Mouse (Mus musculus) retina, postnatal 7 days (tissue): ENCODE results near the gene Rbm33.

Source experiments
- DNase-seq: peaks from one replicate; pipeline ENCODE4 v3.0.0-alpha.2; 2012; ENCODE audit warnings: low read depth, low spot score

Gene Rbm33

DNA sequence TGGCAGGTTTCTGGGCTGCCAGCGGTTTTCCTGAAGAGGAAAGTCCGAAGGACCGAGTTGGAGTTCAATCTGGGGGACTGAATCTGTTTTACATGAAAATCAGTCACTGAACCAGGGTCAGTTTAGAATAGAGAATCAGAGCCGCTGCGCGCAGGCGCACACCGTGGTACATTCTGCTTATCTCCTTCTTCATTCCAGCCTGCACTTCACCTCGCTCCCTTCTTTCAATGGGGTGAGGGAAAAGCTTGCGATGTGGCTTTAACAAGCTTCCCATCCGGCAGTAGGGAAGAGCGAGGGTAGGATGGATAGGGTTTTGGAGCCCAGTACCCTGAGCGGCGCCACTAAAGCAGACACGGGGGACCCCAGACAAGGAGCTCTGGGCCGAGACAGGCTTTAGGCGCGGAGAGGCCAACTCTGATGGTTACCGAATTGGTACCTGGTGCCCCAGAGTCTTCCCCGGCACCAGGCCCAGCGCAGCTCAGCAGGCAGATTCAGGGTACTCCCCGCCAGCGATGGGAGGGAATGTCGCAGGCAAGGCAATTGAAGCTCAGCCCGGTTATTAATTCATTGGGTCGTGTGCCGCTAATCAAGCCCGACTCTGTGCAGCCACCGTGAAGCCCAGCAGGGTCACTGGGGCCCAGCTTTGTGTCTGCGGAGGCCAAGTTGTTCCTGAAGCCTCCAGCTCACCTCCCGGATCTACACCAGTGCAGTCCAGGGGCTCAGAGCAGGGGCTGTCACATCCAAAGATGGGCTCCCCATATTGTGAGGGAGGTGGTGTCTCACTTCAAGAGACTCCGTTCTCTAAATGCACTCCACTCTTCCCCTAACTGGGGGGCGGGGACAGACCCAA lies 146.0 kb downstream of the Rbm33 start:
- no peak for DNase-seq

DNA sequence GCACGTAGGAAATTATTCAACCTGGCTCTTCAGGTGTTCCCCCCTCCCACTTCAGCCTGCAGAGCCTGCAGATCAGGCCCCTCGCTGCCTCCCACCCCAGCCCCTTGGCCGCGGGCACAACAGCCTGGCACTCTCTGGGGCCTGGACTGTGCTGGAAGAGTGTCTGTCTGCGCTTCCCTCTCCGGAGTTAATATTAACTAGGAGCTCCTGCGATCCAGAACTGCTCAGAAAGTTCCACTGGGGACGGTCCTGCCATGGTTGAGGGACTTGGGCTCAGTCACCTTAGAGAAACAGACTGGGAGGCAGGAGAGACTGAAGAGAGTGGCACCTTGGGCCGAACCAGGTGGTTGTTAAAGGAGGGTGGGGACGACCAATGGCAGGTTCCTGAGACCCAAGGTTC lies 146.7 kb downstream of the Rbm33 start:
- no peak for DNase-seq

DNA sequence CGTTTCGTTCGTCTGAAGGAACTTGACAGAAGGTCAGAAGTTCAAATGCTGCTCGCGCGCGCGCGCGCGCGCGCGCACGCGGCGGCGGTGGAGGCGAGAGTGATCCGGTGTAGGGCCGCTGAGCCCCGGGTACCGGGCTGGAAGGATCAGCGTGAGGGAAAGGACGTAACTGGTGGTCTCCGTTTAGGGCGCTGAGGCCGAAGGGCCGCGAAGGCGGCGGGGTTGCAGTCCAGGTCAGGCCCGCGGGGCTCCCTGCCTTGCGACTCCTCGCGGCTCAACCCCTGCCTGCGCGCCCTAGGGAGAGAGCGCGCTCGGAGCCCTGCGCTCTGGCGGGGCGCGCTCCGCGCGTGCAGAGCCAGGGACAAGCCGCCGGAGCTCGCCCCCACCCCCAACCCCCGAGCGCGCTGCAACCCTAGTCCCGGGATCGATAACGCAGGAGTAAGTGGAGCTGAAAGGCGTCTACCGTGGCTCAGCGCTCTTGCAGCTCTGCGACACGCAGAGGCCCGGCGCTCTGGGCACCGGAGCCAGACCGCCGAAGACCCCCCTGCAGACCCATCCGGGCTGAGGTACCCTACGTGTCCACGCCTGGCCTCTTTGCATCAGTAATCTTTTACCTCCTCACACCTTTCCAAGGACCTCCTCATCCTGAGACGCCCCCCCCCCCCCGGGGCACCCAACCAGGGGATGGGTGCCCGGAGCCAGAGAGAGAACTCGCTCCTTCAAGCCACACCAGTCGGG lies 147.6 kb downstream of the Rbm33 start:
- DNase-seq: no peak

DNA sequence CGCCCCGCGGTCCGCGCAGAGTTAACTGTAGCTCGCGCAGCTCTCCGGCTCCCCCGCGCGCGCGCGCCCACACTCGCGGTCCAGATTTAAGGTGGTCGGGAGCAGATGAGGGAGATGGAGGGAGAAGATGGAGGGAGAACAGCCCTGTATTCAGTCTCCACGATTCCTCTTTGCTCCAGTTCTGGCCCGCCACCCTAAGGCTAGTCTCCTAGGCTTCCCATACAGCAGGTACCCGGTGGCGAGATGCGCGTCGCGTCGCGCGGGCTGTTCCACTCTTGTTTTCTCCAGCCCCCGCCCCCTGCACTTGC lies 148.1 kb downstream of the Rbm33 start:
- no peak for DNase-seq

DNA sequence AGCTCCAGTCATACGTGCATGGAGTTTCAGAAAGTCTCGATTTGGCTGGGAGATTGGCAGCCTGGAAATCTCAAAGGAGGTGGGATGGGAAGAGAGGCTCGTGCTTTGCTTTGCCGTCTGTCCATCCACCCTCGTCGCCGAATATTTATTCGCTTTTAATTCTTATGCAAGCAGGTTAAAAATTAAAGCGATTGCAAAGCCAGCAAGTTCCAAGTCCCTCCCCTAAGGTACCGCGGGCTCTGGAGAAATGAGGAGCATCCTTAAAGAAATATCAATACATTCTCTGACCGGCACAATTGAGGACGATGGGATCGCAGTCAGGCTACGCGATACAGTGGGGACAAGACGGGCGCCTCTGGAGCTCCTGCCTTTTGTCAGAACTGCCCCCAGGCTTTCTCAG lies 148.6 kb downstream of the Rbm33 start:
- DNase-seq: no peak

DNA sequence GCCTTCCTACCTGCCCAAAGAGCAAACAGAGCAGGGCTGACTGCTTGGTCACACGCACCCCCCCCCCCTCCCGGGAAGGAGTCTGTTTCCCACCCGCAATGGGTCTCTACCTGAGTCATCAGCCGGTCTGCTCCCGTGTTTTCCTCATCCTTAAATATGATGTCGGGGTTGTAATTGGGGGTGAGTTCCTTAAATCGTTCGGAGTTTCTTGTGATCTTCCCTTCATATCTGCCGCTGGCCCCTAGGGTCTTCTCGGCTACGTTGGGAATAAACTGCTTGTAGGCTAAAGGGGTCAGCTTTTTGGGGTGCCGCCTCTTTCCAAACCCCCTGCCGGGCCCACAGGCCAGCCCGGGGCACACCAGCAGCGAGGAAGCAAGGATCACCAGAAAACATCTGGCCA lies 149.4 kb downstream of the Rbm33 start:
- no peak for DNase-seq

DNA sequence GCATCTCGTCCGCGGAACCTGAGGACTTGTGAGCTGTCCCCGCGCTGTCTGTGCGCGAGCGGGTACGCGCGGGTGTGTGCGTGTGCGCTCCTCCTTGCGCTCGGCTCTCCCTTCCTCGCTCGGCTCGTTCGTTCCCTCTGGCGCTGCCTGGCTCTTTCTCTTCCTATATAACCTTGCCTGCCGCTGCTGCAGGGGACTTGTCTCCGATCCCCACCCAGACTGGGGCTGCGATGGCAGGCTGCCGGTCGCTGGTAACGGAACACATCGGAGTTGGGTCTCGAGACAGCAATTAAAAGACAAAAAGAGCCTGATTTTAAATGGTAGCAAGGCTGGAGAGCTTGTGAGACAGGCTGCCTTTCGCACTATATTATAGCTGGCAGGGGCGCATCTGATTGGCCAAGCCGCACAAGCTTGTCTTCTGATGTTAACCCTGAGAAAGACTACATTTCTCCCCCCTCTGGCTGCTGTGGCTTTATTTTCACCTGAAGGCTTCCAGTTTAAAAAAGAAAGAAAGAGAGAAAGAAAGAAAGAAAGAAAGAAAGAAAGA lies 149.9 kb downstream of the Rbm33 start, which contains the start of gene Shh:
Shh (minus strand) TSS at position 497 of the 547 bp plus-strand sequence.
- DNase-seq: no peak
